Mouse (Mus musculus): ENCODE data around the gene Umad1. TPM values are rescaled to one million over a fixed set of nuclear protein-coding genes. Genes with fewer than 3 reads are reported as not detected.
"Not testable (repeated sequence)": the region's sequence is repeated elsewhere in the genome, so short reads cannot be mapped to it uniquely, and the experiment has no call there.

The Umad1 gene
- polyA plus RNA-seq, 1 experiment from 2014 or later: 23.2 TPM

DNA sequence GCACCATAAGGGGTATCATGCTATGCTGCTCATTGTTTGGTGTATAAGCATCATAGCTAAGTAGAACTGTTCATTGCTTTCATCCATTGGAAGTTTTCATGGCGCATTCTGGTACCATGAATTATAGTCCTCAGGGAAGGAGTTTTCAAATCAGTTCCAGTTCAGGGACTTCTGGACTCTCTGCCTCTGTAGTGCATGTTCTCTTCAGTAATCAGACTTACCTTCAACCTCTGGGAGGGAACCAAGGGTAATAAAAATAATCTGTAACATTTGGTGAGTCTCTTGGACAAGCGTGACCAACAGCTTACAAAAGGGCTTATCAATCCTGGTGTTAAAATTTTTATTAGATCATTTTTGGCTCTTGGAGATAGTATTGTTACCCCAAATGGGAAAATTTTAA, 60.5 kb downstream of the Umad1 start:
- ATAC-seq (replicated peaks; ENCODE audit: insufficient number of reproducible peaks, insufficient read depth, low FRiP score, low read depth): no peak
- Histone ChIP-seq H3K4me3 (no peak overlapping the region), H3K27me3 (no peaks in the 10 kb centered on the region), H3K36me3 (no peaks in the 10 kb centered on the region), H3K27ac (no peak overlapping the region), H3K4me2 (no peak overlapping the region), H3K9me3 (replicated peaks) (no peaks in the 10 kb centered on the region), H3K4me1 (replicated peaks) (peaks cover 4% of the 10 kb centered on the region), H3K9ac (no peak overlapping the region)
- 83% methylated on average over 2 of the region's 2 CpGs for WGBS

DNA sequence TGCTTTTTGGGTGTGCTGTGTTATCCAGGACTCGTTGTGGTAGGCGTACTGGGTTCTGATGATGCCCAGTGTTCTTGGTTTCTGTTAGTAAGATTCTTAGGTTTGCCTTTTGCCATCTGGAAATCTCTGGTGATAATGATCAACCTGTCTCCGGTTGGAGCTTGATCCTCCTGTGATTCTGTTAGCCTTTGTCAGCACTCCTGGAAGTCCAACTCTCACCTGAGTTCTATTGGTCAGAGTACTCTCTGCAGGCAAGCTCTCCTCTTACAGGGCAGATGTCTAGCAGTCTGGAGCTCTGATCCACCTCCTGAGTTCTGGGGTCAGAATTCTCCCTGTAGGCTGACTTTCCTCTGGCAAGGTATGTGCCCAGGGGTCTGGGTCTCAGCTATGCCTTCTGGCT, 72.4 kb downstream of the Umad1 start:
- not testable (repeated sequence) for H3K27ac ChIP-seq; H3K4me3 ChIP-seq; H3K9me3 ChIP-seq (replicated peaks); H3K9ac ChIP-seq; H3K27me3 ChIP-seq; H3K4me2 ChIP-seq; H3K36me3 ChIP-seq; ATAC-seq (replicated peaks; ENCODE audit: insufficient number of reproducible peaks, insufficient read depth, low FRiP score, low read depth); H3K4me1 ChIP-seq (replicated peaks)
- WGBS: 96% methylated on average over 3 of the region's 3 CpGs

GRCm38 (mm10) chr6:8333380-8333779, 74.3 kb downstream of the Umad1 start:
- H3K36me3 ChIP-seq: no peaks in the 10 kb centered on the region
- no peaks in the 10 kb centered on the region for H3K27me3 ChIP-seq
- no peaks in the 10 kb centered on the region for H3K9me3 ChIP-seq (replicated peaks)
- no peak overlapping the region for H3K27ac ChIP-seq
- H3K4me1 ChIP-seq (replicated peaks): no peaks in the 10 kb centered on the region
- no peak for ATAC-seq (replicated peaks; ENCODE audit: insufficient number of reproducible peaks, insufficient read depth, low FRiP score, low read depth)
- no peak overlapping the region for H3K4me3 ChIP-seq
- no peak overlapping the region for H3K4me2 ChIP-seq
- 94% methylated on average over 1 of the region's 1 CpGs for WGBS
- H3K9ac ChIP-seq: no peak overlapping the region

DNA sequence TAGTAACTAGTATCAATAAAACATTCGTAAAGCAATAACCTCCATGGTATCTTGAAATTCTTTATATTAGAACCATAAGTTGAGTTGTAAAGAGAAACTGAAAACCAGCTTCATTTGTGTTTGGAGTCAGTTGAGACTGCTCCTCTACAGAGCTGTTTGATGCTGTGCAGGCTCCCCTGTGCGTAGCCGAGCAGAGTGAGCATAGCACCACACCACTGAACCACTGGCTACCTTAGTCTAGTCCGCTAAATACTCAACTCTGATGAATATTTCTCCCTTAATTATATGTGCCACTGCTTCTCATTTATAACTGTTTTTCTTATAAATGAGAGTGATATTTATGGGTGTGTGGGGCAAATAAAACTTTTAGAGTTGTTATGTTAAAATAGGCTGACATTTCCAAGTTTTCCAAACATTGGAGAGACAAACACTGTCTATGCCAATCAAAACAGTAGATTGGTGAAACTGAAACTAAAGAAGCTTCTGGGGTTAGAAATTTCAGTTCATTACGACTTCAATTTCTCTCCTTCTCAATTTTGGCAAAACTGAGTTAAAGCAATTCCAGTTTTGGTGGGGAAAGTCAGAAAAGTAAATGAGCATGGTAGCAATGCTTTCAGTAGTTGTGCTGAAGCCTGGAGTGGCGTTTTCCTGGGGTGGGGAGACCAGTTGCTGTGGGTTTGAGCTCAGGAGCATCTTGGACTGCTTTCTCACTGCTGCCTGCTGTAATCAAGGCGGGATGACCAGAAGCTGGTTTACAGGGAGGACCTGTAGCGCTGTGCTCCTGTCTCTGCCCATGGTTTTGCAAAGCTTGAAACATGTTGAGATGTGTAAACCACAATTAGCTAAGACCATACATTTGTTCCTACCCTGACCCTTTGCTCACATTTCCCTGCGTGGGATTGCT, 77.7 kb downstream of the Umad1 start:
- ATAC-seq (replicated peaks; ENCODE audit: insufficient number of reproducible peaks, insufficient read depth, low FRiP score, low read depth): no peak

DNA sequence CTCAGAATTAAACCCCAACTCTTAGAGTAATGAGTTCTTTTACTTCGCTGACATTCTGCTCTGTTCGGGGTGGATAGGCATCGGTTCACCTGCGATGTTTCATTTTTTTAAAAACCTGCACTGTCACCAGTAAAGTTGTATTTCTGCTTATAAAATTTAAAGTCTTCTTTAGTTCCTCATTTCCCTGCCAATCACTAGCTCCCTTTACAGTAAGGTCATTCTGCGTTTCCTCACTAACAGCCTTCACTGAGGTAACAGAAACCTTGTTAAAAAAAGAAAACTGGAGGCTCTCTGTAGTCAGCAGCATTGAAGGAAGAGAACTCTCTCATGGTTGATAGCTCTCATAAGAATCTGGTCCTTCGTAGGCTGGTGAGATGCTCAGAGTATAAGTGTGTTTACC, 80.4 kb downstream of the Umad1 start:
- no peaks in the 10 kb centered on the region for H3K4me1 ChIP-seq (replicated peaks)
- no peak overlapping the region for H3K27ac ChIP-seq
- 86% methylated on average over 6 of the region's 6 CpGs for WGBS
- no peak overlapping the region for H3K4me3 ChIP-seq
- no peak for ATAC-seq (replicated peaks; ENCODE audit: insufficient number of reproducible peaks, insufficient read depth, low FRiP score, low read depth)
- no peak overlapping the region for H3K4me2 ChIP-seq
- no peaks in the 10 kb centered on the region for H3K36me3 ChIP-seq
- H3K27me3 ChIP-seq: no peaks in the 10 kb centered on the region
- no peak overlapping the region for H3K9ac ChIP-seq
- no peaks in the 10 kb centered on the region for H3K9me3 ChIP-seq (replicated peaks)

More for the DNA sequence above, 77.7 kb downstream of the Umad1 start:
- 78% methylated on average over 9 of the region's 9 CpGs for WGBS
- no peak overlapping the region for H3K4me3 ChIP-seq
- no peak overlapping the region for H3K4me2 ChIP-seq
- no peak overlapping the region for H3K9ac ChIP-seq
- H3K9me3 ChIP-seq (replicated peaks): no peaks in the 10 kb centered on the region
- H3K36me3 ChIP-seq: no peaks in the 10 kb centered on the region
- H3K4me1 ChIP-seq (replicated peaks): no peaks in the 10 kb centered on the region
- no peak overlapping the region for H3K27ac ChIP-seq
- no peaks in the 10 kb centered on the region for H3K27me3 ChIP-seq

GRCm38 (mm10) chr6:8343271-8343670, 84.2 kb downstream of the Umad1 start:
- no peak overlapping the region for H3K4me2 ChIP-seq
- ATAC-seq (replicated peaks; ENCODE audit: insufficient number of reproducible peaks, insufficient read depth, low FRiP score, low read depth): no peak
- 79% methylated on average over 4 of the region's 4 CpGs for WGBS

DNA sequence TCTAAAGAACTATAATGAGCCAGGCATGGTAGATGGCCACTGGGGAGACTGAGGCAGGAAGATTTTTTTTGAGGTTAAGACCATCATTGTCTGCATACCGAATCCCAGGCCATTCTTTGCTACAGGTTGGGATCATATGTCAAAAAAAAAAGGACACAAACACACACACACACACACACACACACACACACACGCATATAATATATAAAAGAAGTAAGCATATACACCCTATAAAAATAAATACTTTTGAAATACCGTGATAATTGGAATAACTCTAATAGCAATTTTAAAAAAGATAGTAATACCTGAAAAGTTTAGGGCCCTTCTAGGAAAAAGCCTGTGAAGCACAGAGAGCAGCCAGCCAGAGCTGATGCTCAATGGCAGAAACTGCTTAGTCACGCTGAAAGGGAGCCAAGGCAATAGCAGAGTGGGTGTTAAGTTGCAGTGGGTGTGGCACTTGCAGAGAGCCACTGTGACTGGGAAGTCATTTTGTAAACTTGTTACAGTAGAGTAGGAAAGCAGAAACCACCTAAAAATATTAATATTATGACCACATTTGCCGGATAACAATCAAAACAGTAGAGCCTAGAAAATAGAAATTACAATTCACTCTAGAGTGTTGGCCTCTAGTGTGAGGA, 86.2 kb downstream of the Umad1 start:
- WGBS: 69% methylated on average over 5 of the region's 5 CpGs
- H3K27me3 ChIP-seq: no peaks in the 10 kb centered on the region
- no peak overlapping the region for H3K4me2 ChIP-seq
- ATAC-seq (replicated peaks; ENCODE audit: insufficient number of reproducible peaks, insufficient read depth, low FRiP score, low read depth): no peak
- H3K36me3 ChIP-seq: no peaks in the 10 kb centered on the region
- no peak overlapping the region for H3K4me3 ChIP-seq
- no peaks in the 10 kb centered on the region for H3K9me3 ChIP-seq (replicated peaks)
- no peak overlapping the region for H3K27ac ChIP-seq
- no peaks in the 10 kb centered on the region for H3K4me1 ChIP-seq (replicated peaks)
- no peak overlapping the region for H3K9ac ChIP-seq

More at GRCm38 (mm10) chr6:8343271-8343670, 84.2 kb downstream of the Umad1 start:
- Histone ChIP-seq H3K9ac (no peak overlapping the region), H3K4me3 (no peak overlapping the region), H3K4me1 (replicated peaks) (no peaks in the 10 kb centered on the region), H3K9me3 (replicated peaks) (no peaks in the 10 kb centered on the region), H3K27me3 (no peaks in the 10 kb centered on the region), H3K36me3 (no peaks in the 10 kb centered on the region), H3K27ac (no peak overlapping the region)

- no peaks in the 10 kb centered on the region for H3K9me3 ChIP-seq (replicated peaks)
- WGBS: 71% methylated on average over 2 of the region's 2 CpGs
- no peaks in the 10 kb centered on the region for H3K27me3 ChIP-seq
- ATAC-seq (replicated peaks; ENCODE audit: insufficient number of reproducible peaks, insufficient read depth, low FRiP score, low read depth): no peak
- no peaks in the 10 kb centered on the region for H3K36me3 ChIP-seq
- no peaks in the 10 kb centered on the region for H3K4me1 ChIP-seq (replicated peaks)
- no peak overlapping the region for H3K27ac ChIP-seq
- no peak overlapping the region for H3K9ac ChIP-seq
- no peak overlapping the region for H3K4me2 ChIP-seq
- no peak overlapping the region for H3K4me3 ChIP-seq
These were observed 88.1 kb downstream of the Umad1 start for GRCm38 (mm10) chr6:8347154-8347553.

GRCm38 (mm10) chr6:8348344-8348743, 89.3 kb downstream of the Umad1 start:
- H3K36me3 ChIP-seq: no peaks in the 10 kb centered on the region
- H3K9ac ChIP-seq: no peak overlapping the region
- WGBS: 92% methylated on average over 1 of the region's 1 CpGs
- no peaks in the 10 kb centered on the region for H3K9me3 ChIP-seq (replicated peaks)
- no peaks in the 10 kb centered on the region for H3K4me1 ChIP-seq (replicated peaks)
- ATAC-seq (replicated peaks; ENCODE audit: insufficient number of reproducible peaks, insufficient read depth, low FRiP score, low read depth): no peak
- no peak overlapping the region for H3K4me2 ChIP-seq
- no peaks in the 10 kb centered on the region for H3K27me3 ChIP-seq
- H3K4me3 ChIP-seq: no peak overlapping the region
- H3K27ac ChIP-seq: no peak overlapping the region

DNA sequence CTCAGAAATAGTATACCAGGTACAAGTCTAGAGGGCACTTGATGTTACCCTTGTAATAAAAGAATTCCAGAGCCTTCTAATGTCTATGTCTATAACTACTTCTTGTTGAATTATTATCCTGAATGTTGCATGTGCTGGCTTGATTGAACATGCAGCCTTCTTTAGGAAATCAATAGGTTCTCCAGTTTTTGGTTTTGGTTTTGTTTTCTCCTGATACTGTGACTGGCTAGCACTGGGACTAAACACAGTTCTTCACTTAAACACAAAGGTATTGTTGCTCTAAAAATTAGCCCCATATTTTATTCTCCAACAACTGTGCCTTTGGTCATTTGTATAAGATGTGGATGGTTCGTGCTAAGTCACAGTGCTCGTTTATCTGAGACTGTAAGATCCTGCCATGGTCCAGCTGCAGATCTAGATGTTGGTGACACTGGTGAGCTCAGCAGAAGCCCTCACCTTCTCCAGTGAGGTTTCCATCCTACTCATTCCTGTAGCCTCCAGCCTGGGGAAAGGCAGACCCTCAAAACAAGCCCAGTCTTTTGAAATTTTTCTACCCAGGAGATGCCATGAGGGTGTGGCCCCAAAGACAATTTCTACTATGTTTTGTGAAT, 90.1 kb downstream of the Umad1 start:
- H3K9ac ChIP-seq: no peak overlapping the region
- H3K4me3 ChIP-seq: no peak overlapping the region
- H3K27me3 ChIP-seq: no peaks in the 10 kb centered on the region
- no peaks in the 10 kb centered on the region for H3K9me3 ChIP-seq (replicated peaks)
- ATAC-seq (replicated peaks; ENCODE audit: insufficient number of reproducible peaks, insufficient read depth, low FRiP score, low read depth): no peak
- H3K4me1 ChIP-seq (replicated peaks): no peaks in the 10 kb centered on the region
- H3K4me2 ChIP-seq: no peak overlapping the region
- H3K27ac ChIP-seq: no peak overlapping the region
- WGBS: 85% methylated on average over 2 of the region's 2 CpGs
- no peaks in the 10 kb centered on the region for H3K36me3 ChIP-seq

GRCm38 (mm10) chr6:8351507-8351906, 92.4 kb downstream of the Umad1 start:
- H3K9ac ChIP-seq: no peak overlapping the region
- no peak for ATAC-seq (replicated peaks; ENCODE audit: insufficient number of reproducible peaks, insufficient read depth, low FRiP score, low read depth)
- no peak overlapping the region for H3K27ac ChIP-seq
- 89% methylated on average over 2 of the region's 2 CpGs for WGBS
- H3K27me3 ChIP-seq: no peaks in the 10 kb centered on the region
- no peak overlapping the region for H3K4me3 ChIP-seq
- no peaks in the 10 kb centered on the region for H3K9me3 ChIP-seq (replicated peaks)
- H3K36me3 ChIP-seq: no peaks in the 10 kb centered on the region
- no peaks in the 10 kb centered on the region for H3K4me1 ChIP-seq (replicated peaks)
- no peak overlapping the region for H3K4me2 ChIP-seq
